Mouse (Mus musculus): ENCODE data around the gene B3gnt3. TPM values are rescaled to one million over a fixed set of nuclear protein-coding genes. Genes with fewer than 3 reads are reported as not detected.

The B3gnt3 gene
- polyA plus RNA-seq (2015; fragmentation: Illumina TruSeq; extraction: RNeasy Lipid Tissue Mini Kit (QIAGEN cat#74804); ENCODE audit: low read depth, low replicate concordance): 0.88 TPM

GRCm38 (mm10) chr8:71701414-71702086 is at the start of gene B3gnt3:
Gene B3gnt3 (minus strand): TSS chr8:71701789.

GRCm38 (mm10) chr8:71725122-71725924 is 23.7 kb upstream of the B3gnt3 start, which contains the start of gene Fcho1:
Gene Fcho1 (minus strand): TSS chr8:71725716.

GRCm38 (mm10) chr8:71689028-71689427 is 12.6 kb downstream of the B3gnt3 start, which contains the start of gene Insl3:
Gene Insl3 (plus strand): TSS chr8:71689214.

GRCm38 (mm10) chr8:71676020-71676741 is 25.4 kb downstream of the B3gnt3 start, which contains the start of gene Jak3:
Gene Jak3 (plus strand): TSS chr8:71676296.

GRCm38 (mm10) chr8:71671549-71671965 is 30.0 kb downstream of the B3gnt3 start, which contains the start of gene Unc13a:
Gene Unc13a (minus strand): TSS chr8:71671757.

Other genes starting within 250 kb of the B3gnt3 start
- 254 TPM for gene Abhd8, start 238.1 kb downstream of the B3gnt3 start, polyA plus RNA-seq (2015; fragmentation: Illumina TruSeq; extraction: RNeasy Lipid Tissue Mini Kit (QIAGEN cat#74804); ENCODE audit: low read depth, low replicate concordance)
- gene Mrpl34, start 236.8 kb downstream of the B3gnt3 start, polyA plus RNA-seq (2015; fragmentation: Illumina TruSeq; extraction: RNeasy Lipid Tissue Mini Kit (QIAGEN cat#74804); ENCODE audit: low read depth, low replicate concordance): 76.2 TPM
- gene Dda1, start 232.6 kb downstream of the B3gnt3 start, polyA plus RNA-seq (2015; fragmentation: Illumina TruSeq; extraction: RNeasy Lipid Tissue Mini Kit (QIAGEN cat#74804); ENCODE audit: low read depth, low replicate concordance): 68.9 TPM
- 27.6 TPM for gene Ano8, start 215.8 kb downstream of the B3gnt3 start, polyA plus RNA-seq (2015; fragmentation: Illumina TruSeq; extraction: RNeasy Lipid Tissue Mini Kit (QIAGEN cat#74804); ENCODE audit: low read depth, low replicate concordance)
- gene Gtpbp3, start 213.7 kb downstream of the B3gnt3 start, polyA plus RNA-seq (2015; fragmentation: Illumina TruSeq; extraction: RNeasy Lipid Tissue Mini Kit (QIAGEN cat#74804); ENCODE audit: low read depth, low replicate concordance): 27.3 TPM
- gene Plvap, start 190.0 kb downstream of the B3gnt3 start, polyA plus RNA-seq (2015; fragmentation: Illumina TruSeq; extraction: RNeasy Lipid Tissue Mini Kit (QIAGEN cat#74804); ENCODE audit: low read depth, low replicate concordance): 7.4 TPM
- not detected for gene Ccdc194, start 176.1 kb downstream of the B3gnt3 start, polyA plus RNA-seq (2015; fragmentation: Illumina TruSeq; extraction: RNeasy Lipid Tissue Mini Kit (QIAGEN cat#74804); ENCODE audit: low read depth, low replicate concordance)
- gene Bst2, start 164.3 kb downstream of the B3gnt3 start, polyA plus RNA-seq (2015; fragmentation: Illumina TruSeq; extraction: RNeasy Lipid Tissue Mini Kit (QIAGEN cat#74804); ENCODE audit: low read depth, low replicate concordance): 12.1 TPM
- gene Mvb12a, start 158.9 kb downstream of the B3gnt3 start, polyA plus RNA-seq (2015; fragmentation: Illumina TruSeq; extraction: RNeasy Lipid Tissue Mini Kit (QIAGEN cat#74804); ENCODE audit: low read depth, low replicate concordance): 48.3 TPM
- not detected for gene Tmem221, start 142.9 kb downstream of the B3gnt3 start, polyA plus RNA-seq (2015; fragmentation: Illumina TruSeq; extraction: RNeasy Lipid Tissue Mini Kit (QIAGEN cat#74804); ENCODE audit: low read depth, low replicate concordance)
- 0.16 TPM for gene Nxnl1, start 135.2 kb downstream of the B3gnt3 start, polyA plus RNA-seq (2015; fragmentation: Illumina TruSeq; extraction: RNeasy Lipid Tissue Mini Kit (QIAGEN cat#74804); ENCODE audit: low read depth, low replicate concordance)
- gene Slc27a1, start 132.9 kb downstream of the B3gnt3 start, polyA plus RNA-seq (2015; fragmentation: Illumina TruSeq; extraction: RNeasy Lipid Tissue Mini Kit (QIAGEN cat#74804); ENCODE audit: low read depth, low replicate concordance): 72.5 TPM
- 36.5 TPM for gene Pgls, start 109.6 kb downstream of the B3gnt3 start, polyA plus RNA-seq (2015; fragmentation: Illumina TruSeq; extraction: RNeasy Lipid Tissue Mini Kit (QIAGEN cat#74804); ENCODE audit: low read depth, low replicate concordance)
- gene Fam129c, start 104.1 kb downstream of the B3gnt3 start, polyA plus RNA-seq (2015; fragmentation: Illumina TruSeq; extraction: RNeasy Lipid Tissue Mini Kit (QIAGEN cat#74804); ENCODE audit: low read depth, low replicate concordance): 3.6 TPM
- 51.4 TPM for gene Colgalt1, start 90.8 kb downstream of the B3gnt3 start, polyA plus RNA-seq (2015; fragmentation: Illumina TruSeq; extraction: RNeasy Lipid Tissue Mini Kit (QIAGEN cat#74804); ENCODE audit: low read depth, low replicate concordance)
- 119 TPM for gene Unc13a, start 30.0 kb downstream of the B3gnt3 start, polyA plus RNA-seq (2015; fragmentation: Illumina TruSeq; extraction: RNeasy Lipid Tissue Mini Kit (QIAGEN cat#74804); ENCODE audit: low read depth, low replicate concordance)
- gene Jak3, start 25.5 kb downstream of the B3gnt3 start, polyA plus RNA-seq (2015; fragmentation: Illumina TruSeq; extraction: RNeasy Lipid Tissue Mini Kit (QIAGEN cat#74804); ENCODE audit: low read depth, low replicate concordance): 2.9 TPM
- 0.92 TPM for gene Insl3, start 12.6 kb downstream of the B3gnt3 start, polyA plus RNA-seq (2015; fragmentation: Illumina TruSeq; extraction: RNeasy Lipid Tissue Mini Kit (QIAGEN cat#74804); ENCODE audit: low read depth, low replicate concordance)
- 83.6 TPM for gene Fcho1, start 23.9 kb upstream of the B3gnt3 start, polyA plus RNA-seq (2015; fragmentation: Illumina TruSeq; extraction: RNeasy Lipid Tissue Mini Kit (QIAGEN cat#74804); ENCODE audit: low read depth, low replicate concordance)
- gene Zfp709, start 180.2 kb upstream of the B3gnt3 start, polyA plus RNA-seq (2015; fragmentation: Illumina TruSeq; extraction: RNeasy Lipid Tissue Mini Kit (QIAGEN cat#74804); ENCODE audit: low read depth, low replicate concordance): 6.1 TPM
- gene Zfp882, start 206.8 kb upstream of the B3gnt3 start, polyA plus RNA-seq (2015; fragmentation: Illumina TruSeq; extraction: RNeasy Lipid Tissue Mini Kit (QIAGEN cat#74804); ENCODE audit: low read depth, low replicate concordance): 8.8 TPM
- 43.0 TPM for gene Zfp617, start 206.8 kb upstream of the B3gnt3 start, polyA plus RNA-seq (2015; fragmentation: Illumina TruSeq; extraction: RNeasy Lipid Tissue Mini Kit (QIAGEN cat#74804); ENCODE audit: low read depth, low replicate concordance)
- gene Zfp961, start 249.2 kb upstream of the B3gnt3 start, polyA plus RNA-seq (2015; fragmentation: Illumina TruSeq; extraction: RNeasy Lipid Tissue Mini Kit (QIAGEN cat#74804); ENCODE audit: low read depth, low replicate concordance): 15.6 TPM